Mouse (Mus musculus) right cerebral cortex, postnatal 14 days (tissue): ENCODE results near the gene Psors1c2.
A peak's percentile ranks its signal among the peaks of the same experiment; 100 is the strongest.

Experiments
- DNase-seq: peaks from one replicate; pipeline ENCODE4 v3.0.0; 2022

Gene Psors1c2

GRCm38 (mm10) chr17:35517526-35517925 lies 15.5 kb upstream of the Psors1c2 start:
- DNase-seq: no peak

GRCm38 (mm10) chr17:35524354-35524753 lies 8.6 kb upstream of the Psors1c2 start:
- no peak for DNase-seq

- DNase-seq: no peak
These were observed 6.4 kb upstream of the Psors1c2 start for GRCm38 (mm10) chr17:35526644-35527043.

- no peak for DNase-seq
These were observed 641 bp upstream of the Psors1c2 start for GRCm38 (mm10) chr17:35532360-35532759.

- DNase-seq: peak; percentile 81
These were observed 1.3 kb downstream of the Psors1c2 start for GRCm38 (mm10) chr17:35534343-35534742.

- DNase-seq: no peak
These were observed 4.4 kb downstream of the Psors1c2 start for GRCm38 (mm10) chr17:35537421-35537820.

- DNase-seq: no peak
These were observed 5.5 kb downstream of the Psors1c2 start for GRCm38 (mm10) chr17:35538476-35538875.

- DNase-seq: no peak
These were observed 6.5 kb downstream of the Psors1c2 start for GRCm38 (mm10) chr17:35539540-35539939.

- no peak for DNase-seq
These were observed 9.9 kb downstream of the Psors1c2 start for GRCm38 (mm10) chr17:35542761-35543411.

- no peak for DNase-seq
These were observed 10.4 kb downstream of the Psors1c2 start for GRCm38 (mm10) chr17:35543412-35543861.

GRCm38 (mm10) chr17:35544001-35544400 lies 11.0 kb downstream of the Psors1c2 start:
- DNase-seq: no peak

- DNase-seq: peak; percentile 65
These were observed 11.7 kb downstream of the Psors1c2 start for GRCm38 (mm10) chr17:35544680-35545079.

- DNase-seq: no peak
These were observed 14.5 kb downstream of the Psors1c2 start for GRCm38 (mm10) chr17:35547465-35547864.

- DNase-seq: no peak
These were observed 15.6 kb downstream of the Psors1c2 start for GRCm38 (mm10) chr17:35548636-35549035.

GRCm38 (mm10) chr17:35549437-35550142 lies 16.6 kb downstream of the Psors1c2 start:
- peak; percentile 85 for DNase-seq

GRCm38 (mm10) chr17:35550143-35550494 lies 17.1 kb downstream of the Psors1c2 start:
- DNase-seq: no peak

- DNase-seq: no peak
These were observed 17.9 kb downstream of the Psors1c2 start for GRCm38 (mm10) chr17:35550871-35551270.

GRCm38 (mm10) chr17:35551881-35552414 lies 18.9 kb downstream of the Psors1c2 start, which contains the start of gene Cdsn:
Gene Cdsn (plus strand): TSS chr17:35552128.
- no peak for DNase-seq

- DNase-seq: no peak
These were observed 21.3 kb downstream of the Psors1c2 start for GRCm38 (mm10) chr17:35554321-35554720.

GRCm38 (mm10) chr17:35554761-35555397 lies 21.9 kb downstream of the Psors1c2 start:
- no peak for DNase-seq

- no peak for DNase-seq
These were observed 23.3 kb downstream of the Psors1c2 start for GRCm38 (mm10) chr17:35556186-35556765.

GRCm38 (mm10) chr17:35556812-35557211 lies 23.8 kb downstream of the Psors1c2 start:
- peak; percentile 53 for DNase-seq

GRCm38 (mm10) chr17:35557351-35557750 lies 24.4 kb downstream of the Psors1c2 start:
- no peak for DNase-seq
